Mouse (Mus musculus) heart, postnatal 0 days (tissue): ENCODE results near the gene Scn8a. TPM values are rescaled to one million over a fixed set of nuclear protein-coding genes. Genes with fewer than 3 reads are reported as not detected.

Source experiments
- ATAC-seq: fragments of 200-750 bp; cut with Nextera tagmentation; 2 replicates; pipeline ENCODE4 v1.8.0; 2017; ENCODE audit warnings: low read depth, moderate number of reproducible peaks, moderate library complexity; ENCODE audit not compliant: insufficient read depth
- DNase-seq: peaks from one replicate; pipeline ENCODE4 v3.0.0-alpha.2; 2016; ENCODE audit warnings: low spot score
- H3K27ac ChIP-seq: fragments of 300-500 bp; sonication (generic); 2 replicates; pipeline ENCODE4 v1.5.1; 2014; ENCODE audit warnings: low read depth, mild to moderate bottlenecking
- H3K27me3 ChIP-seq: fragments of 300-500 bp; sonication (generic); 2 replicates; pipeline ENCODE4 v1.6.1; 2014; ENCODE audit warnings: low read length, mixed read lengths; ENCODE audit not compliant: control insufficient read depth, insufficient read depth
- H3K36me3 ChIP-seq: fragments of 300-500 bp; sonication (generic); replicated peaks from 2 replicates; pipeline ENCODE4 v1.6.1; 2014; ENCODE audit warnings: low read length, mixed read lengths; ENCODE audit not compliant: control insufficient read depth, insufficient read depth
- H3K4me1 ChIP-seq: fragments of 300-500 bp; sonication (generic); 2 replicates; pipeline ENCODE4 v1.6.1; 2014; ENCODE audit warnings: antibody characterized with exemption; ENCODE audit not compliant: control insufficient read depth, insufficient read depth
- H3K4me2 ChIP-seq: fragments of 300-500 bp; sonication (generic); 2 replicates; pipeline ENCODE4 v1.6.1; 2014; ENCODE audit warnings: low read depth, mild to moderate bottlenecking, low read length, moderate library complexity
- H3K4me3 ChIP-seq: fragments of 300-500 bp; sonication (generic); 2 replicates; pipeline ENCODE4 v1.5.1; 2014; ENCODE audit warnings: low read depth, low read length
- H3K9ac ChIP-seq: fragments of 300-500 bp; sonication (generic); replicated peaks from 2 replicates; pipeline ENCODE4 v1.6.1; 2014; ENCODE audit warnings: low read depth, low read length, mixed read lengths
- H3K9me3 ChIP-seq: fragments of 300-500 bp; sonication (generic); replicated peaks from 2 replicates; pipeline ENCODE4 v1.6.1; 2016; ENCODE audit warnings: low read length; ENCODE audit not compliant: control insufficient read depth
- CTCF ChIP-seq: IDR thresholded peaks from 2 replicates; pipeline ENCODE4 v1.5.1; 2016; ENCODE audit warnings: antibody characterized with exemption, control low read depth, low read depth
- EP300 ChIP-seq: IDR thresholded peaks from 2 replicates; pipeline ENCODE4 v1.6.1; 2016; ENCODE audit warnings: antibody characterized with exemption, low read depth
- WGBS: fragments of 180-500 bp; shearing (Covaris S2); extraction: QIAGEN DNeasy Blood & Tissue Kit; methylation state at CpG from one replicate; pipeline ENCODE4 v1.1.7; 2014; 5-methylcytosine and 5-hydroxymethylcytosine counted together
- polyA plus RNA-seq: library from polyadenylated mRNA; unstranded; fragments of >200 nt; fragmentation: Nextera tagmentation; extraction: Ambion mirVana; gene quantifications from 2 replicates; pipeline ENCODE4 v1.2.1, GENCODE M21; 2015
- total RNA-seq: library from RNA; depleted of rRNA; stranded (reverse); fragments of >200 nt; gene quantifications from 2 replicates; pipeline ENCODE4 v1.2.3, GENCODE M21; 2014; ENCODE audit warnings: low replicate concordance

Scn8a gene
- total and polyA plus RNA-seq, 2 experiments from 2014 or later, result 0.16 TPM; not detected in 1

DNA sequence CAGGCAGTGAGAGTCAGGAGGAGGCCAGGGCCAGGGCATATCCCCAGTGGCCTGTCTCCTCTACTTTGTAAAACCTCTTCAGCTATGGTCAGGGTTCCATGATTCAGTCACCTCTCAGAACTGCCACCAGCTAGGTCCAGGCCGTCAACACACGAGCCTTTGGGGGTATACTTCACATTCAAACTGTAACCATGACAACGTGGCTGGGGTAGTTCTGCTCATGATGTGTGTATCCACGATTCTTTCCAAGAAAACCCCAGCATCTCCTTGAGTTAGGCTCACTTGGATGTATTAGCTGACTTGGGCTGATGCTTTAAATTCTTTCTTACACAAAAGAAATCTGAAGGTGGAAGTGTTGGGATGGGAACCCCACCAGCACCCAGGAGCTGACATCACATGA lies 218.6 kb downstream of the Scn8a start:
- Histone ChIP-seq H3K9me3 (no peaks in the 10 kb centered on the region), H3K27me3 (no peaks in the 10 kb centered on the region), H3K36me3 (no peaks in the 10 kb centered on the region), H3K4me1 (no peaks in the 10 kb centered on the region), H3K4me2 (no peak overlapping the region), H3K9ac (no peak overlapping the region), H3K27ac (no peak overlapping the region), H3K4me3 (no peak overlapping the region)
- ATAC-seq (no peak), DNase-seq (no peak)
- whole genome bisulfite sequencing, result 79% methylated on average over 4 of the region's 4 CpGs
- TF ChIP-seq EP300 (no peak), CTCF (no peak)

DNA sequence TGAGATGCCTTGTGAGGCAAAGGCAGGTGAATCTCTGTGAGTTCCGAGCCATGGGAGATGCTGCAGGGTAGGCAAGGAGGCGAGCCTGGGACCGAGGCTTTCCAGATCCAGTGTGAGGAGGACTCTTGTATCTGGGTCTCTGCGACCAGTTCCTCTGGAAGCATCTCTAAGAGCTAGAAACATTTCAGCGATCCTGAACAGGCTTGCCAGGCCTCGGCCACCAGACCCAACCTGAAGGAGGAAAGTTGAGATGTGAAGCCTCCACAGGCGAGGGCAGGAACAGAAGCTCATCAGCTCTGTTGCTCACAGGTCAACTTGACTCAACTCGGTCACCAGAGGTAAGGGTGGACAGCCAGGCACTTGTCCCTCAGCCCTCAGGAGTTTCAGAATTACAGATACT lies 221.9 kb downstream of the Scn8a start:
- TF ChIP-seq EP300 (no peak), CTCF (no peak)
- Histone ChIP-seq H3K9ac (no peak overlapping the region), H3K4me2 (no peak overlapping the region), H3K9me3 (no peaks in the 10 kb centered on the region), H3K27me3 (0 out of 2 replicates have a peak, but pooled peaks cover 6% of the 10 kb centered on the region), H3K27ac (no peak overlapping the region), H3K4me1 (no peaks in the 10 kb centered on the region), H3K36me3 (no peaks in the 10 kb centered on the region), H3K4me3 (no peak overlapping the region)
- DNase-seq (no peak), ATAC-seq (no peak)
- WGBS, result 90% methylated on average over 8 of the region's 8 CpGs

DNA sequence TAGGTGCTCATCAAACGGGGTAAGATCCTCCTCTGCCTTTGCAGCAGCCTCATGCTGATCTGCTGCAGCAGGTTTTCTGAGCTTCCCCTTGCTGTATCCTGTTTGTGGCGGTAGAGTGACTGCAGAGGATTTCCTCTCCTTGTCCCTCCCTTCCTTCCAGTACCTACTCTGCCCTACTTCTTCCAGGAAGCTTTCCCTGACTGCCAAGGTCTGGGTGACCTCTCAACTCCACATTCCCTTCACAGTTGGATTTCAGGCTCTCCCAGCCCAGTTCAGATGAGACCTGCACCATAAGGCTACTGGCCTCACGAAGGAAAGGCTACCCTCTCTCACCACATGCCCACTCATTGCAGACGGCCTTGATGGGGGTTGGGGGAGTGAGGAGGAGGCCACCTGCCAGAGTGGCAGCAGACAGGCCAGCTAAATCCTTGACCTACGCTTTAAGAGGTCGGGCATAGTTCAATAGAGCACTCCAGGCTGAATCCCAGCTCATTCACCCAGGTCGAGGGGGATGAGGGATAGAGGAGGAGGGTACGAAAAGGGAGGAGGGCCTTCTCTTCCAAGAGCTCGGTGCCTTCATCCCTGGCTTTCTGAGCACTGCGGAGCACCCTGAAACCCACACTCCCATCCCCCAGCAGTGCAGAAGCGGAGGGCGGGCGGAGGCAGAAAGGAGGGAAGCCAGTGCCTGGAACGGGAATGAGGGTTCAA lies 222.6 kb downstream of the Scn8a start:
- no peaks in the 10 kb centered on the region for H3K9me3 ChIP-seq
- no peaks in the 10 kb centered on the region for H3K4me1 ChIP-seq
- no peaks in the 10 kb centered on the region for H3K36me3 ChIP-seq
- H3K4me2 ChIP-seq, result no peak overlapping the region
- H3K9ac ChIP-seq, result no peak overlapping the region
- H3K27me3 ChIP-seq, result 0 out of 2 replicates have a peak, but pooled peaks cover 6% of the 10 kb centered on the region
- ATAC-seq (no peak), DNase-seq (no peak)
- no peak overlapping the region for H3K4me3 ChIP-seq
- TF ChIP-seq EP300 (no peak), CTCF (no peak)
- WGBS, result 49% methylated on average over 14 of the region's 14 CpGs
- no peak overlapping the region for H3K27ac ChIP-seq

DNA sequence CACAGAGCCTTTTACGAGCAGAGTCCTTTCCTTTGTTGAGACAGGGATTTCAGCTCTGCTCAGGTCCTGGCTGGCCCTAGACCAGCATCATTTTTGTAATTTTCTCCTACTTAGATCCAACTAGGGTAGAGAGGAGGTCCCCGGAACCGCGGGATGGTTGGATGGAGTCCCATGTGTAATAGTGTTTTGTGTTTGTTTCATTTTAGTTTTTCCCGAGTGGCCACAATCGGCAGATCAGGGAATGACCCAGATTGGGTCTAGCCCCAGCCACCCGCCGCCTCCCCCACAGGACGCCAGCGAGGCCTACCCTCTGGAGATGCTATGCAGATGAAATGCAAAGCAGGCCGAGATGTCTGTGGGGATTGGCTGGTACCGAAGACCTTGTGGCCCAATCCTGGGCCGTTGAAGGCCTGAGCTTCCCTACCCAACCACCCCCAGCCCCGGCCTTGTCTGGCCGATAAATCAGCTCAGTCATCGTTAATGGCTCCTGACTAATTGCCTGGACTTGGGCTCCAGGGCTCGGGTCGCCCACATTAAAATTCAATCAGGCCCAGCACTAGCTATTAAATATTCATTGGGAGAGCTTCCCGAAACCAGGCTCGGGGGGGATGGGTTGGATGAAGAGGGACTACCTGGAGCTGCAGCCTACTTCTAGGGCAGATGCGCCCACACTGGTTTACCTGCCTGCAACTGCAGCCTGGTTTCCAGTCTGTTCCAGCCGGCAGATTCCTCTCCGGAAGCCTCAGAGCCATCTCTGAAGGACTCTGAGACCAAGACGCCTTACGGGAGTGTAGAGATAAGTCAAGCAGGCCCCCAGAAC lies 223.4 kb downstream of the Scn8a start:
- H3K4me3 ChIP-seq, result no peak overlapping the region
- no peaks in the 10 kb centered on the region for H3K9me3 ChIP-seq
- DNase-seq, result no peak
- no peak overlapping the region for H3K4me2 ChIP-seq
- H3K27ac ChIP-seq, result no peak overlapping the region
- TF ChIP-seq EP300, result no peak
- TF ChIP-seq CTCF, result no peak
- 0 out of 2 replicates have a peak, but pooled peaks cover 6% of the 10 kb centered on the region for H3K27me3 ChIP-seq
- H3K4me1 ChIP-seq, result no peaks in the 10 kb centered on the region; the same call in 1 of the 2 replicates
- 41% methylated on average over 25 of the region's 25 CpGs for WGBS
- H3K36me3 ChIP-seq, result no peaks in the 10 kb centered on the region
- no peak overlapping the region for H3K9ac ChIP-seq
- no peak for ATAC-seq

DNA sequence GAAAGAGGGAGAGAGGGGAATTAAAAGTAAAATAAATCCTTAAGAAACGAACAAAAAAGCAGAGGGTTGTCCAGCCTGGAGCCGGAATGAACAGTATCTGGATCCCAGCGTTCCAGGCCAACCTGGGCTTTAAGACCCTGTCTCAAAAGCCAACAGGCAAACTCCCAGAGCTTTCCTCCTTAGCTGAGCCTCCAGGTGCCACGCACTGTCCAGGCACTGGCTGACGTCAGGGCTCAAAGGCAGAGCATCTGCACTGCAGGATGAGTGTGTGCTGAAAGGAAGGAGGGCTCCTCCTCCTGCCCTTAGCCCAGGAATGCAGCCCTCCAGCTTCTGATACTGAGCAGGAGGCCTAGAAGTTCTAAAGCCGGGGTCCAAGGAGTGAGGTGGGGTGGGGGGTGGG lies 224.3 kb downstream of the Scn8a start:
- ATAC-seq (no peak), DNase-seq (no peak)
- no peak for TF ChIP-seq EP300
- no peak for TF ChIP-seq CTCF
- Histone ChIP-seq H3K9ac (no peak overlapping the region), H3K9me3 (no peaks in the 10 kb centered on the region), H3K4me1 (no peaks in the 10 kb centered on the region; the same call in 1 of the 2 replicates), H3K4me3 (no peak overlapping the region), H3K36me3 (no peaks in the 10 kb centered on the region), H3K27me3 (peaks cover 9% of the 10 kb centered on the region; the same call in 1 of the 2 replicates), H3K4me2 (no peak overlapping the region), H3K27ac (no peak overlapping the region)
- 47% methylated on average over 6 of the region's 6 CpGs for WGBS
